Mouse (Mus musculus): ENCODE data around the gene Fam173b. TPM values are rescaled to one million over a fixed set of nuclear protein-coding genes. Genes with fewer than 3 reads are reported as not detected.
A peak's percentile ranks its signal among the peaks of the same experiment; 100 is the strongest.

Fam173b gene
- polyA plus RNA-seq, 1 experiment from 2014 or later = 9.8 TPM

DNA sequence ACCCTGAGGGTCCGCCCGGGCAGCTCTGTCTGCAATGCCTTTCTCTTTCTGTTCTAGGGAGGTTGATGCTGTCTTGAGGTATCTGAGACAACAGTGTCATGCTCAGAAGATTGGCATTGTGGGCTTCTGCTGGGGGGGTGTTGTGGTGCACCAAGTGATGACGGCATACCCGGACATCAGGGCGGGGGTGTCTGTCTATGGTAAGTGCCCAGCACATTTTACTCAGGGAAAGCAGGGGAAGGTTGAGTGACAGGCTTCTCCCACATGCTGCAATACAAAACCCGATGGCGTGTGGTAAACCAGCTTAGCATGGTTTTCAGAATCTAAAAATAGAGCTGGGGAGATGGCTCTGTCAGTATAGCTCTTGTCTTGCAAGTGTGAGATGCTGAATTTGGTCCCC is 16.4 kb upstream of the Fam173b start:
- no peak for ATAC-seq
- Histone ChIP-seq H3K9ac (ENCODE audit: low read depth, low read length) (no peak overlapping the region), H3K4me3 (ENCODE audit: low read depth, low read length) (no peak overlapping the region), H3K27ac (ENCODE audit: low read depth, low read length) (no peak overlapping the region), H3K4me1 (replicated peaks; ENCODE audit: control insufficient read depth, insufficient read depth, low read length) (no peaks in the 10 kb centered on the region), H3K4me2 (replicated peaks; ENCODE audit: low read depth) (no peak overlapping the region), H3K36me3 (ENCODE audit: control insufficient read depth, insufficient read depth) (peaks cover 12% of the 10 kb centered on the region), H3K9me3 (ENCODE audit: control insufficient read depth) (no peaks in the 10 kb centered on the region), H3K27me3 (replicated peaks; ENCODE audit: control insufficient read depth, insufficient read depth, low read length) (no peaks in the 10 kb centered on the region)
- 85% methylated on average over 7 of the region's 7 CpGs for WGBS
- TF ChIP-seq CTCF (IDR thresholded peaks at IDR 0.05; ENCODE audit: low read depth) = no peak

DNA sequence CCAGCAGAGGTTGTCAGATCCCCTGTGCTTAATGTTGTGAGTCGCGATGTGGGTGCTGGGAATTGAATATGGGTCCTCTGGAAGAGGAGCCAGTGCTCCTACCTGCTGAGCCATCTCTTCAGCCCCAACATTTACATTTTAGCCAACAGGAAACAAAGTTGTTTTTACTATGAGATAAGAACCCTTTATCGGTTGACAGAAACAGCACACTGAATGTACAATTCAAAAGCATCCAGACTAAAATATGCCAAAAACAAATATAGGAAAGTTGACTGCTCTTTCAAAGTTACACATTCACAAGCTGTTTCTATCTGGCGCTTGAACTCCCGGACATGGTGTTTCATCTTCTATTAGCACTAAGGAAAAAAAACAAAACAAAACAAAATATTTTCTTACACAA is 15.6 kb upstream of the Fam173b start:
- TF ChIP-seq CTCF (IDR thresholded peaks at IDR 0.05; ENCODE audit: low read depth) = no peak
- no peak overlapping the region for H3K4me3 ChIP-seq (ENCODE audit: low read depth, low read length)
- no peaks in the 10 kb centered on the region for H3K27me3 ChIP-seq (replicated peaks; ENCODE audit: control insufficient read depth, insufficient read depth, low read length)
- H3K4me1 ChIP-seq (replicated peaks; ENCODE audit: control insufficient read depth, insufficient read depth, low read length) = no peaks in the 10 kb centered on the region
- ATAC-seq = no peak
- peaks cover 21% of the 10 kb centered on the region for H3K36me3 ChIP-seq (ENCODE audit: control insufficient read depth, insufficient read depth)
- 75% methylated on average over 5 of the region's 5 CpGs for WGBS
- no peak overlapping the region for H3K27ac ChIP-seq (ENCODE audit: low read depth, low read length)
- H3K4me2 ChIP-seq (replicated peaks; ENCODE audit: low read depth) = no peak overlapping the region
- H3K9me3 ChIP-seq (ENCODE audit: control insufficient read depth) = no peaks in the 10 kb centered on the region
- no peak overlapping the region for H3K9ac ChIP-seq (ENCODE audit: low read depth, low read length)

DNA sequence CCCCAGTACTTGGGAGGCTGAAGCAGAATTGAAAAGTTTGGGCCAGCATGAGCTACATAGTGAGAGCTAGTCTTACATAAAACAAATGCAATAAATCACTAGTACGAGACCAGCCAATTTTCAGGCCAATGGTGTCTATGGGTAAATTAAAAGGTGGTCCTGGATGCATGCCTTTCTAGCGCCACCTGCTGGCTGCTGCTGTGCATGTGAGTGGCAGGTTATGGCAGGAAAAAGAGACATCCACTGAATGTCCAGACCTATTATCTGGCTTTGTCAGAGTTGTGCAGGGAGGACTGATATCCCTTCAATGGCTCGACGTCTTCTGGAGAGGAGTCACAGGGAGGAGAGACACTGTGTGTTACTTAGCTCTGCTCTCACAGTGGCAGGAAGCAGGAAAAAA is 15.1 kb upstream of the Fam173b start:
- H3K4me3 ChIP-seq (ENCODE audit: low read depth, low read length) = no peak overlapping the region
- no peaks in the 10 kb centered on the region for H3K4me1 ChIP-seq (replicated peaks; ENCODE audit: control insufficient read depth, insufficient read depth, low read length)
- ATAC-seq = no peak
- H3K4me2 ChIP-seq (replicated peaks; ENCODE audit: low read depth) = no peak overlapping the region
- H3K9ac ChIP-seq (ENCODE audit: low read depth, low read length) = no peak overlapping the region
- 4% methylated on average over 4 of the region's 4 CpGs for WGBS
- no peaks in the 10 kb centered on the region for H3K27me3 ChIP-seq (replicated peaks; ENCODE audit: control insufficient read depth, insufficient read depth, low read length)
- no peak overlapping the region for H3K27ac ChIP-seq (ENCODE audit: low read depth, low read length)
- H3K36me3 ChIP-seq (ENCODE audit: control insufficient read depth, insufficient read depth) = peaks cover 25% of the 10 kb centered on the region
- H3K9me3 ChIP-seq (ENCODE audit: control insufficient read depth) = no peaks in the 10 kb centered on the region
- TF ChIP-seq CTCF (IDR thresholded peaks at IDR 0.05; ENCODE audit: low read depth) = peak; percentile 99

DNA sequence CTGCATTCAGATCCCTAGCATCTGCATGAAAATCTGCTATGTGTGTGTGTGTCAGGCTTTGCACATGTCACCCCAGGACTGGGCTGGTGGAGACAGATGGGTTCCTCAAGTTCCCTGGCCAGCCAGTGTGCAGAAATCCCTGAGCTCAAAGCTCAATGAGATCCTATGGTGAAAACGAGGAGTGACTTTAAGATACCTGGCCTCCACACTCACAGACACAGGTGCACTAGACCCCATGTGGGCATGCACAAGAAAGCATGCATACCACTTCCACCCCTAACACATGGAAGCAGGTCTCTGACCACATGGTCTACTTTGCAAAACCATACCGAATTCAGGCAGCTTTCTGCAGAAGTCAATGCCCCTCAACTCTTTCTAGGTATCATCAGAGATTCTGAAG is 13.9 kb upstream of the Fam173b start:
- Histone ChIP-seq H3K9ac (ENCODE audit: low read depth, low read length) (no peak overlapping the region), H3K4me2 (replicated peaks; ENCODE audit: low read depth) (no peak overlapping the region), H3K4me1 (replicated peaks; ENCODE audit: control insufficient read depth, insufficient read depth, low read length) (no peaks in the 10 kb centered on the region), H3K4me3 (ENCODE audit: low read depth, low read length) (no peak overlapping the region), H3K9me3 (ENCODE audit: control insufficient read depth) (no peaks in the 10 kb centered on the region), H3K27ac (ENCODE audit: low read depth, low read length) (no peak overlapping the region), H3K36me3 (ENCODE audit: control insufficient read depth, insufficient read depth) (peaks cover 38% of the 10 kb centered on the region), H3K27me3 (replicated peaks; ENCODE audit: control insufficient read depth, insufficient read depth, low read length) (no peaks in the 10 kb centered on the region)
- no peak for TF ChIP-seq CTCF (IDR thresholded peaks at IDR 0.05; ENCODE audit: low read depth)
- WGBS = 74% methylated on average over 2 of the region's 2 CpGs
- ATAC-seq = no peak

DNA sequence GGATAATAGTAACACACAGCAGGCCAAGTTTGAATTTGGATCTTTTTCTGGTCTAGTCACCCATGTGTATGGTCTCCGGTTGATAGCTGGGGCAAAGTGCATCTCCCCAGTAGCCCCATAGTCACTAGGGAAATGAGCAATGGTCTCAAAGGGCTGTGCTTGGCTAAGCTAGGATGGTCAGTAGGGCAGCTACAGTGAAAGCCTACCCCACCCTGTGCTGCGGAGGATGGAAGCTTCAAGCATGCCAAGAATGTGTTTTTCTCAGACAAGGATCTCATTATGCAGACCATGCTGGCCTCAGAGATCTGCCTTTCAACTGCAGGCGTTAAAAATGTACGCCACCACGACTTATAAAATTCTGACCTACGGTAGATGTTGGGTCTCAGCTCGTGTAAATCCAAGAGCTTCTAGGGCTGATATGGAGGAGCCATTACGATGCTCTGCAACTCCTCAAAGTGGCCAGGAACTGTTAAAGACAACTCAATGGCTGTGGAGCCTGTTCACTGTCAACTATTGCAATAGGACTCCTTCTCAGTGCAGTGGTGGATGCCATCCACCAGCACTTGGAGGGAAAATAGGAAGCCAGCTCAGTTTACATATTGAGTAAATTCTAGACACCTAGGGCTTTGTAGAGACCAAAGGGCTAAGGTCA is 12.5 kb upstream of the Fam173b start:
- no peak overlapping the region for H3K4me3 ChIP-seq (ENCODE audit: low read depth, low read length)
- ATAC-seq = no peak
- no peak overlapping the region for H3K27ac ChIP-seq (ENCODE audit: low read depth, low read length)
- H3K4me1 ChIP-seq (replicated peaks; ENCODE audit: control insufficient read depth, insufficient read depth, low read length) = no peaks in the 10 kb centered on the region
- H3K27me3 ChIP-seq (replicated peaks; ENCODE audit: control insufficient read depth, insufficient read depth, low read length) = no peaks in the 10 kb centered on the region
- WGBS = 56% methylated on average over 8 of the region's 8 CpGs
- H3K9me3 ChIP-seq (ENCODE audit: control insufficient read depth) = no peaks in the 10 kb centered on the region
- TF ChIP-seq CTCF (IDR thresholded peaks at IDR 0.05; ENCODE audit: low read depth) = no peak
- peaks cover 51% of the 10 kb centered on the region for H3K36me3 ChIP-seq (ENCODE audit: control insufficient read depth, insufficient read depth)
- H3K4me2 ChIP-seq (replicated peaks; ENCODE audit: low read depth) = no peak overlapping the region
- no peak overlapping the region for H3K9ac ChIP-seq (ENCODE audit: low read depth, low read length)

DNA sequence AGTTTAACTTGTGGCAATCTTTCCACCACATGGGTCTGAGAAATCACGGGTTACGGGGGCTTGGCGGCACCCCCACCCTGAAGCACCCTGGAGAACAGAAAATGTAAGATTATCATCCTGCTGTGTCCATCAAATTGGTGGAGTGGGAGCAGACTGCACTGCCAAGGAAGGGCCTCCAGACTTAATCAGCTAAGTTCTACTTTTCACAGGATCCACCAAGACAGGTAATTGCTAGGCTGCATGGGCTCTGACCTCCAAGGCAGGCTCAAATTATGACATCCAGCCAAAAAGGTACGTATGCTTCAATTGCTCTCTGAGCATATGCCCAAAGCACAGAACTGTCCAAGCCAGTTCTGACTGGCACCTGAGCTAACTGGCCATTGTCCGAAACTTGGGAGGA is 11.5 kb upstream of the Fam173b start:
- Histone ChIP-seq H3K4me1 (replicated peaks; ENCODE audit: control insufficient read depth, insufficient read depth, low read length) (no peaks in the 10 kb centered on the region), H3K36me3 (ENCODE audit: control insufficient read depth, insufficient read depth) (peaks cover 62% of the 10 kb centered on the region), H3K4me2 (replicated peaks; ENCODE audit: low read depth) (no peak overlapping the region), H3K9ac (ENCODE audit: low read depth, low read length) (no peak overlapping the region), H3K4me3 (ENCODE audit: low read depth, low read length) (no peak overlapping the region), H3K27me3 (replicated peaks; ENCODE audit: control insufficient read depth, insufficient read depth, low read length) (no peaks in the 10 kb centered on the region), H3K9me3 (ENCODE audit: control insufficient read depth) (no peaks in the 10 kb centered on the region), H3K27ac (ENCODE audit: low read depth, low read length) (no peak overlapping the region)
- ATAC-seq = no peak
- no peak for TF ChIP-seq CTCF (IDR thresholded peaks at IDR 0.05; ENCODE audit: low read depth)
- WGBS = 91% methylated on average over 5 of the region's 5 CpGs

DNA sequence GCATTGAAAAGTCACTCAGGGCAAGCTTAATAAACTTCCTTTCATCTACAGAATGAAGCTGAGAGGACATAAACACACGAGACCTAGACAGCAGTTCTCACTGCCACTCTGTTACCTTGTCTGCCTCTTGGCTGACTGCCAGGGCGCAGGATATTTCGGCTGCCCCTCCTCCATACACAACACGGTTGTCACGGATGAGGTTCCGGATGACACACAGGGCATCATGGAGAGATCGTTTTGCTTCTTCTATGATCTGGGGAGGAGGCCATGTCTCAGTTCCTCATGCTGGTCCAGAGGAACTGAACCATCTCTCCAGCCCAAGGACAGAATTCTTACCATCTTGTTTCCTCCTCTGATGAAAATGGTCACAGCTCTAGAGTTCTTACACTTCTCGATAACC is 9.1 kb upstream of the Fam173b start:
- WGBS = 87% methylated on average over 8 of the region's 8 CpGs

More for the DNA sequence above, 9.1 kb upstream of the Fam173b start:
- no peak overlapping the region for H3K4me3 ChIP-seq (ENCODE audit: low read depth, low read length)
- no peaks in the 10 kb centered on the region for H3K27me3 ChIP-seq (replicated peaks; ENCODE audit: control insufficient read depth, insufficient read depth, low read length)
- no peaks in the 10 kb centered on the region for H3K4me1 ChIP-seq (replicated peaks; ENCODE audit: control insufficient read depth, insufficient read depth, low read length)
- no peak overlapping the region for H3K27ac ChIP-seq (ENCODE audit: low read depth, low read length)
- peaks cover 69% of the 10 kb centered on the region for H3K36me3 ChIP-seq (ENCODE audit: control insufficient read depth, insufficient read depth)
- H3K9me3 ChIP-seq (ENCODE audit: control insufficient read depth) = no peaks in the 10 kb centered on the region
- no peak for ATAC-seq
- H3K4me2 ChIP-seq (replicated peaks; ENCODE audit: low read depth) = no peak overlapping the region
- no peak overlapping the region for H3K9ac ChIP-seq (ENCODE audit: low read depth, low read length)
- no peak for TF ChIP-seq CTCF (IDR thresholded peaks at IDR 0.05; ENCODE audit: low read depth)

Measured in intestine, postnatal 0 days (tissue).